Mouse (Mus musculus) liver (tissue): ENCODE data around the gene Adra2b.

Source experiments
- DNase-seq: peaks from one replicate; pipeline ENCODE4 v3.0.0-alpha.2; 2020; ENCODE audit warnings: mixed read lengths

Adra2b gene

DNA sequence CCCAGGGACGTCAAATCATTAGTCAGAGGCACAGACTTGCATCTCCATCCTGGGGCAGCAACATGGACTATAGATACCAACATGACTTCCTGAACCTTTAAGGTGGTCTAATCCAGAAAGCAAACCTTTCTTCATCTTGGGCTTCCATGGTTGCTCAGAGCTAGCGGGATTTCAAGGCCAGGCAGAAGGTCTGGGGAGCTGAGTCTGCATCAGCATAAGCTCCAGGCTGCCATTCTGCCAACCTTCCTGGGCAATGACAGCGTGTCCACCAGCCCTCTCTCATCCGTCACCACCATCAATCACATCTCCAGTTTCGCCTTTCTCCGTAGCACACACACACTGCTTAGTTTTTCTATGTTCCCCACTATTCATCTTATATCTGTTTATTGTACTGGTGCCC, 23.7 kb upstream of the Adra2b start:
- no peak for DNase-seq

DNA sequence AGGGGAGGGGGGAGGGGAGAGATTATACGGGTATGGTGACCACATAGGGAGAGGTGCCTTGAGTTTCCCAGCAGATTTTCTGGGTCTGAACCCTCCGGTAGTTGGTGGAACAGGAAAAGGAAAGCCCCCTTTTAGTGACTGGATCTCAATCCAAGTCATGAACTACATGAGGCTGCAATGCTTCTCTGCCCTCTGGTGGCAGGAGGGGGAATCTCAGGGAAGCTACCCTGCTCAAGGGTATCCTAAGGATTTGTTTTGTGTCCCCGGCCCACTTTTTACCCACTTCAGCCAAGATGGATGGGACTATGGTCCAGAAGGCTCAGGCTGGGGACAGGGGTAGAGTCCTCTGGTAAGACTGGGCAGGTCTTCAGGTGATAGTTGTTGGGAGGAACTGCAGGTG, 21.8 kb upstream of the Adra2b start:
- peak; percentile 64 for DNase-seq

DNA sequence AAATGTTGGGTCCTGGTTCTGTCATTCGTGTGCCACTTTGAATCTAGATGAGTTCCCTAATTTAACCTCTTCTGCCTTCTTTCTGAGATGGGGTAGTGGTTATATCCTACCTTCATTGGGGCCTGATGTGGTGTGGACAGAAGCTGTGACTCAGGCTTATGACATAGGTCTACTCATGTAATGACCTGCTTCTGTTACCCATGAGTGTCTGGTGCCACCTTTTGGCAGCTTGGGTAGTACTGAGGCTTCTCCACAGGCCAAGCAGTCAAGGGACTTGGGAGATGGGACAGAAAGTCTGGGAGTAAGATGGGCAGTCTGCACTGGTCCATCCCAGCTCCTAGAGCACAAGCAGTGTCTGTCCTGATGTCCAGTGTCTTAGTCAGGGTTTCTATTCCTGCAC, 16.7 kb upstream of the Adra2b start:
- no peak for DNase-seq

DNA sequence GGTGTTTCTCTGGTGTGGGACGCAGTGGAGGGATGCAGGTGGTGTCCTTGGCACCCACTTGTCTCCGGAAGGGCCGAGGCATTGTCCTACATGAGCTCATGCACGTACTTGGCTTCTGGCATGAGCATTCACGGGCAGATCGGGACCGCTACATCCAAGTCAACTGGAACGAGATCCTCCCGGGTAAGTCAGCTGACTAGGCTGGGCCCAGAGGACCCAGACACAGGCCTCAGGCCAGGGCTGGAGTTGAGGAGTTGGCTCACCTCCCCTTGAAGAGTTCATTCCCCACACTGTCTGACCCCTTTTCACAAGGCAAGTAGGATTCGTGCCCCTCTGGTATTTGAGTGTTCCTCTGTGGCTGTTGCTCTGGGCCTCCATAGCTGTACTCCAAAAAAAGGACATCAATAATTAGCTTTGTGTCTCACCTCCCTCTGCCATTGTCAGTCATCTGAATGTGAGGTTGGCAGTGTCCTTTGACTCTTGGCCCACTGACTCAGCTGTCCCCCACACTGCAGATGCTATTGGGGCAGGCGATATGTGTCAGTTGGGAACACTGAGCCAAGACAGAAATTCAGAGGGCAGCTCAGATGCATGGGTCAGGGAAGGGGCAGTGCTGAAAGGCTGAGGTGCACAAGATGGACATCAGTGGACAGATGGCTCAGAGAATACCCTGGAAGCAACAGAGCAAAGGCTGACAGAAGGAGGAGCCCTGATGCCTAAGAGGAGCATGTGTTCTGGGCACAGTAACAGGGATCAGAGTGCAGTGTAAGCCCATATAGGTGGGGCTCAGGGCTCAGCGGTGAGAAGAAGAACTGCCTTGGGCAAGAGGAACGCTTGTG, 15.6 kb upstream of the Adra2b start:
- DNase-seq: no peak

DNA sequence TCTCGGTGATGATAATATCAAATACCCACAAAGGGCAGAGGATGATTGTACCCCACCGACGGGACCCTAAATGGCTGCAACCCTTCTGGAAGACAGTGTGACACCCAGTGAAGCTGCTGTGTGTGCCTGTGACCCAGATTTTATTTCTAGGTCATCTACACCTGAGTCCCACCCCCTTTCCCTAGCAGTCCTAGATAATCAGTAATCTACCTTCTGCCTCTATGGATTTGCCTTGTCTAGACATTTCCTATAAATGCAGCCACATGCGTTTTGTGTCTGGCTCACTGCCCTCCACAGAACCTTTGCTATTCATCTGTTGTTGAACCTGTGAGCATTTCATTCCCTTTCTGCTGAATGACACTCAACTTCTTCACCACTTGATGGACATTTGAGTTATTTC, 9.1 kb upstream of the Adra2b start:
- DNase-seq: no peak

DNA sequence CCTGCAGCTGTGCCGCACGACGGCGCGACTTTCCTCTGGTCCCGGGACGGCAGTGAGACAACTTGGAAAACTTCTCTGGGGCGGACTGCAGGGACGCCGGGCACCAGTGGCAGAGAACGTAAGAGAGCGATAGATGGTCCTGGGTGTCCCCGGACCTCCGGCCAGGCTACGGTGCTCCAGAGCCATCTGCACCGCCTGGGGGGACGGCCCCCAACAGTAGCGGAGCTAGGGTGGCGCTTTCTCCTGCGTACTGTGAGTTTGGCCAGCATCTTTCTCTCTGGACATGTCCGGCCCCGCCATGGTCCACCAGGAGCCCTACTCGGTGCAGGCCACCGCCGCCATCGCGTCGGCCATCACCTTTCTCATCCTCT, 259 bp downstream of the Adra2b start:
- no peak for DNase-seq

DNA sequence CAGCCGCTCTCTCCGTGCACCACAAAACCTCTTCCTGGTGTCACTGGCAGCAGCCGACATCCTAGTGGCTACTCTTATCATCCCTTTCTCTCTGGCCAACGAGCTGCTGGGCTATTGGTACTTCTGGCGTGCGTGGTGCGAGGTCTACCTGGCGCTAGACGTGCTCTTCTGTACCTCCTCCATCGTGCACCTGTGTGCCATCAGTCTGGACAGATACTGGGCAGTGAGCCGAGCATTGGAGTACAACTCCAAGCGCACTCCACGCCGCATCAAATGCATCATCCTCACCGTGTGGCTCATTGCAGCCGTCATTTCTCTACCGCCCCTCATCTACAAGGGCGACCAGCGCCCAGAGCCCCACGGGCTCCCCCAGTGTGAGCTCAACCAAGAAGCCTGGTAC, 688 bp downstream of the Adra2b start:
- DNase-seq: peak; percentile 36

DNA sequence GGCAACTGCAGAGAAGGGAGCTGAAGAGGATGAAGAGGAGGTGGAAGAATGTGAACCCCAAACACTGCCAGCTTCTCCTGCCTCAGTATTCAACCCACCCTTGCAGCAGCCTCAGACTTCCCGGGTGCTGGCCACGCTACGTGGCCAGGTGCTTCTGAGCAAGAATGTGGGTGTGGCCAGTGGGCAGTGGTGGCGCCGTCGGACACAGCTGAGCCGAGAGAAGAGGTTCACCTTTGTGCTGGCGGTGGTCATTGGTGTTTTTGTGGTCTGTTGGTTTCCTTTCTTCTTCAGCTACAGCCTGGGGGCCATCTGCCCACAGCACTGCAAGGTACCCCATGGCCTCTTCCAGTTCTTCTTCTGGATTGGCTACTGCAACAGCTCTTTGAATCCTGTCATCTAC, 1.4 kb downstream of the Adra2b start:
- DNase-seq: peak; percentile 72

DNA sequence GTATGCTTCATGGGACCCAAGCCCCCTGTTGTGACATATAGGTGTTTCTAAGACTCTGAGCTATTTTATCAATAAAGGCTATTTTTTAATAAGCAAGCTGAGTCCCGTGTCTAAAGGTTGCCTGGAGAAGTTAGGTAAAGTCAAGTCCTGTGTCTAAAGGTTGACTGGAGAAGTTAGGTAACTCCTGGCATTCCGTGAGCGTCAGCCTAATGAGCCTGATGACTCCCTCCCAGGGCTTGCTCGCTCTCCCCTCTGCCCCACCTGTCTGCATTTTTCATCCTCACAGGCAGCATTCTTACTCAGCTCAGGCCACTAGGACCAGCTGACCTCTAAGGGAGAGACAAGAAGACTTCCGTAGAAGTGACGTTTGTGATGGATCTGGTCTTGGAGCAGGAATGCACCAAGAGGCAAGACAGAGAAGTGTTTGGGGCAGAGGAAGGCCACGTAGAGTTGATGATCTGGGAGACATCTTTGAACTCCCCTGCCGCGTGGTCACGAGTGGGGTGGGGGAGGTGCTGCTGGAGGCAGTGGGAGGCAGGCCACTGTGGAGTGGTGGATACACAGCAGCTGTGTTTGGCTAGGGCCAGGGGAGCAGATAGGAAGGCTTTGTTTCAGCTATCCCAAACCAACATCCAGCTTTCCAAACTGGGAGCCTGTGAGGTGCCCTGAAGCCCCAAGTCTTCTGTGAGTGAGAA, 4.3 kb downstream of the Adra2b start:
- no peak for DNase-seq

DNA sequence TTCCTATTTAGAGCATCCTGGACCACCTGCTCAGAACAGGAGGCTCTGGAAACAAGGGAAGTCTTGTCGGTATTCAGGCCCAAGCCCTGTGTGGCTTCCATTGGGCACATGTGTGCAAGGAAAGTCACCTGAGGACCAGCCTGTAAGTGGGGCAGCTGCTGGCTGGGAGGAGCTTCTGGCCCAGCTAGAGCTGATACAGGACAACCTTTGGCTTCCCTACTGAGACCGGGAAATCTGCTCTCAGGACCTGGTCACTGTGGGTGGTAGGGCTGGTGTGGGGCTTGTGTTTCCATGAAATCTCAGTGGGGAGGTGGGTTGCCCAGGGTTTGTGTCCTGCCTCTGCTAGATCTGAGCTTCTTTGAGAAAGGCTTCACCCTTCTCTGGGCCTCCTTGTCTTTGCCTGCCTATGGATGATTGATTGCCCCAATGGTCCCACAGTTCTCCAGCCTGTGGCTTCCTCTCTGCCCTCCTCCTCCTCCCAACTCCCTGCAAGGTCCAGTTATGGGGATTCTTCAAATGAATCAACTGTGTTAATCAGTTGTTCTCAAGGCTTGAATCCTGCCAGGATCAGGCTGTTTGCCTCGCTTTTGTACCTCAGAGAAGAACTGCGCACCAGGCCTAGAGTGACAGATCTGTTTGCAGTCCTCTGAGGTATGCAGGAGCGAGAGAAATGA, 6.8 kb downstream of the Adra2b start:
- DNase-seq: peak; percentile 75

DNA sequence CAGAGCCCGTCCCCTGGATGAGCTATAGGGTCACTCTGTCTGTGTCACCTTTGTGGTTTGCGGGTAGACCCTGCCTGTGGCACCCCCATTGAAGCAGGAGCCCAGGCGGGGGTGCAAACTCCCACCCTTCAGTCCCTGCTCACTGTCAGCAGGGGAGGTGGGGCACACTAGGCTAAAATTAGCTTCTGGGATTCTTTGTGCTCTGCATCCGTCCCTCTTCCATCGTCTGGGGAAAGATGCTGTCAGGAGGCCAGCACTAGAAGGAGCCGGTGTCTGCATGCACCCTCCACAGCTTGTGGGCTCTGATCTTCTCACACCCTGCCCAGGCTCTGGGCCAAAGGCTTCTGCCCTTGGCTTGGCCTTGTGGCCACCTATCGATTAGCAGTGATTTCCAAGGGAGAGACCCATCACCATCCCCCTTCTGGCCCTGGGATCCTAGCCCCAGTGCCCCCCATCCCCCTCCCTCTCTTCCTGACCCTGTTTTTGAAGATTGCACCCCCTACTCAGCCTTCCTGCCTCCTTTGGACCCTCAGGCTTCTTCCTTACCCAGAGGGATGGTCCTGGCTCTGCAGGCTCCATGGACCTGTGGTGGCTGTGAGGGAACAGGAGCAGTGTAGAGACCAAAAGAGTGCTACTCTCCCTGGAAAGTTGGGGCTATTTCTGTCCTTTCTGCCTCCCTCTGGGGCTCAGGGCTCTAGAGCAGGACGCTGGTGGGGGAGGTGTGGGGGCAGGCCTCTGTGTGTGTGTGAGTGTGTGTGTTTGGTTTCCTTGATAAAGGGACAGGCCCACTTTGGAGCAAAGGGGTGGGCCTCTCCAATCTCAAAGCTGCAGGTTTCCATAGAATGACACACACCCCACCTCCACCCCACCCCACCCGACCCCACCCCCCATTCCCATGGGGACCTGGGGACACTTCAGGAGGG, 7.8 kb downstream of the Adra2b start:
- peak; percentile 91 for DNase-seq

DNA sequence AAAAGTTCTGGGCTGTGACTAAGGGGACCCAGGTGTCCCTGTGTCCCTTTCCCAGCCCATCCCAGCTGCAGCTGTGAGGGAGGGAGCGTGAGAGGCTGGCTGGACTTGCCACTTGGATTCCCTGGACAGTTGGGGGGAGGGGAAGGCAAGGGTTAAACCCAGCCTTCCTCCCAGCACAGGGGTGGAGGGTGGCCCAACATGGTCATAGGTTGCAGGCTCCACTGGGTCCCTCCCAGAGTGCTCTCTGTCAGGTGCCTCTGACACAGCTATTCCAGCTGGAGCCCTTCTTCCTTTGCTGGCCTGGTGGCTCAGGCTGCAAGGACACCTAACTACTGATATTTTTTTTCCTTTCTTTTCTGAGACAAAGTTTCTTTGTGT, 8.5 kb downstream of the Adra2b start:
- DNase-seq: peak; percentile 84

DNA sequence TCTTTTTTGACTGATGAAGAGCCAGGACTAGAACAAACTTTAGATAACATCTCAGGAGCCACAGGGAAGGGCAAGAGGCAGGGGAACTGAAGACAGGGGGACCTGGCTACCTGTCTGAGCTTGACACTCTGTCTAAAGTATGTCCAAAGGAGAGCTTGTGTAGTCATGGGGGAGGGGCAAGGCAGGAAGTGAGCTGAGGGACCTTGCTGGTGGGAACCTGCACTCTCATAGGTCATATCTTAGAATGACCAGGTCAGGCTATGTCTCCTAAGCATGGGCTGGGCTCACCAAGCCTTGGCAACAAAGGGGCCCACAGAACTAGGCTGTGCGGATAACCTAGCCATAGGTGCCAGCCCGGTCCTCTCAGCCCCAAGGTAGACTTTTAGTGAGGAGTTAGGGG, 9.1 kb downstream of the Adra2b start:
- peak; percentile 65 for DNase-seq

DNA sequence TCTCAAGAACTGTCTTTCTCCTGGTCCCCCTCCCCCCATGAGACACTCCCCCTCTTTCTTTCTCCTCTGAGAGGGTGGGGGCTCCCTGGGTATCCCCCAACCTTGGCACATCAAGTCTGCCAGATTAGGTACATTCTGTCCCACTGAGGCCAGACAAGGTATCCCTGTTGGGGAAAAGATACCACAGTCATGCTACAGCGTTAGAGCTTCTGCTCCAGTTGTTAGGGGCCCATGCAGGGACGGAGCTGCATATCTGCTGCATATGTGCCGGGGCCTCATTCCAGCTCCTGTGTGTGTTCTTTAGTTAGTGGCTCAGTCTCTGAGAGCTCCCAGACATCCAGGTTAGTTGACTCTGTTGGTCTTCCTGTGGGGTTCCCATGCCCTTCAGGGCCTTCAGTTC, 11.1 kb downstream of the Adra2b start:
- DNase-seq: peak; percentile 83

DNA sequence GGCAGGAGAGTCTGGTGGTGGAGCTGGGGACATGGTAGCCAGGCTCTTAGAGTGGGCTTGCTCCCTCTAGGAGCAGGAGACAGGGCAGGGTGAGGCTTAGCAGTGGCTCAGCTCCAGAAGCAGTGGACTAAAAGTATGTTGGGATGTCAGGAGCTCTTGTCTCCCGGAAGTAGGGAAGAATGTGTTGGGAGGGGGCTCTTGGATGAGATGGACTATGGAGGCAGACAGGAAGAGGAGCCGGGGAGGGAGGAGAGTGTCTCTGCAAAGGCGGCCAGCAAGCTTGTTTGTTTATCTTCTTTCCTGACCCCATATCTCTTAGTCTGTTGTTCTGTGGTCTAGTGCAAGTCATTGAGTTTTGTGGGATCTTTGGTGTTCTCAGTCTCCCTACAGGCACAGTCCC, 12.1 kb downstream of the Adra2b start:
- peak; percentile 50 for DNase-seq

DNA sequence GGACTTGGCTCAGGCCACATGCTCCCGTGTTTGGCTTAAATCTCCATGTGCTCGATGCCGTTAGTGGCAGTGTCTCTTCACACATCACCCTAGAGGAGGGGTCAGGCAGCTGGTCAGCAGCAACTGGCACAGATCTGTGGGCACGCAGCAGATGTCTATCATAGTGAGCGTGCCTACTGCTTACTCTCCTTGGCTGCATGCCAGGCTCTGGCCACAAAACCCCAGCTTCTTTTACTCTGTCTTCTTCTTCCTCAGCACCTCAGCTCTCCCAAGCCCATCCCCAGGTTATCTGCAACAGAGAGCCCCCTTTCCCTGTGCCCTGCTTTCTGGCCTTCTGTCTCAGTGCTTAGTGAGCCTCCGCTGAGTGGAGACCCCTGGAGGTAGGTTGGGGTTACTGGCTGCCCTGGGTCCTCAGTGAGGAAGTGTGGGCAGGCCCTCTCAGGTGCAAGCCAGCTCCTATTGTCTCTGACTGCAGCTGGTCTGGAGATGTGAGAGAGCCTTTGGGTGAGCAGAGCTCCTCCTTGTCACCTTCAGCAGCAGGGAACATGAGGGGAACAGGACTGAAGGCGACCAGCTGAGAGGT, 12.8 kb downstream of the Adra2b start:
- DNase-seq: peak; percentile 74

DNA sequence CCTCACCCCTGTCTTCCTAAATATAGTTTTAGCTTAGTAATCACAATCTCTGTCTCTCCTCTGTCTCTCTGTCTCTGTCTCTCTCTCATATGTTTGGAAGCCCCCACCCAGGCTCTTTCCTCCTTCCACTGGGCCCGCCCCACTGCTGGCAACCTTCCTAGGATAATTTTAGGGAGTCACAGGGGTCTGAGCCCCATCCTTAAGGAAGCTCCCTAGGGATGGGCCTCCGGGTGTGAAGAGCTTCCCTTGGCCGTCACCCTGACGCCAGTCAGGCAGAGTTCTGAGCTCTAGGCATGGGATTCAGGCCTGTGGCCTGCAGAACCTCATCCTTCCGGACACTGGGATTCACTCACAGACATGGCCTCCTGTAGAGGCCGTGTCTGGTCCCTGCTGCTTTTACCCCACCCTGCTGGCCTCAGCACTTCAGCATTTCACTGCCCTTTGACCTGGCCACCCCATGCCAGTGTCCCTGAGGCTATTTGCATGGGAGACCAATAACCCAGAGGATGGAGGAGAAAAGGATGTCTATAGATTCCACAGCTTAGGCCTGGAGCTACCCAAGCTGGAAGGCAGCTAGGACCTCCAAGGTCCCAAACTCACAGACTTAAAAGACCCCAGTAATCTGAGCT, 13.5 kb downstream of the Adra2b start:
- no peak for DNase-seq

DNA sequence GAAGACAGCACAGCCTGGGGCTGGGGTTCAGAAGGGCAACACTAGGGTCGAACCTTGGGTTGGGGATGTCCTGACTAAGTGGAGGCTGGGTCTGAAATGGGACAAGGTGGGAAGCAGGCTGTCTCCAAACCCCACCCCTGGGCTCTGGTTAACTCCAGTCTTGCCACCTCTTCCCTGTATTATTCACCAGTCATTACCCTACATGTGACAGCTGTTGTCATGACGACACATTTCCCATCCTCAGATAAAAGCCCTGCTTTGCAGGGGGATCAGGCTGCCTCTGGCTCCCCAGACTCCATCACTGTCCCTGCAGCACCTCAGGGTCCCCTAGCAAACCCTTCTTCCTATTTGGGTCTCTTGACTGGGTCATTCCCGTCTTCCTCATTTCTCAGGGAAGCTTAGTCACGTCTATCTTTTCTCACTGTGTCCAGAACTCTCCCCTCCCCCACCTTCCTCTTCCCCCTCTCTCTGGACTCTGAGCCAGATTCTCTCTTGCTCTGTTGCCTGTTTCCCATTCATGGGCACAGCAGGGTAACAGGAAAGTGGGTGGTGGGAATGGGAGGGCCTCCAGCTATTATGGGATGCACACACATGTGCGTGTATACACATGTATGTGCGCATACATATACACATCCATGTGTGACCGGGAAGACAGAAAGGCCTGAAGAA, 15.1 kb downstream of the Adra2b start:
- no peak for DNase-seq

DNA sequence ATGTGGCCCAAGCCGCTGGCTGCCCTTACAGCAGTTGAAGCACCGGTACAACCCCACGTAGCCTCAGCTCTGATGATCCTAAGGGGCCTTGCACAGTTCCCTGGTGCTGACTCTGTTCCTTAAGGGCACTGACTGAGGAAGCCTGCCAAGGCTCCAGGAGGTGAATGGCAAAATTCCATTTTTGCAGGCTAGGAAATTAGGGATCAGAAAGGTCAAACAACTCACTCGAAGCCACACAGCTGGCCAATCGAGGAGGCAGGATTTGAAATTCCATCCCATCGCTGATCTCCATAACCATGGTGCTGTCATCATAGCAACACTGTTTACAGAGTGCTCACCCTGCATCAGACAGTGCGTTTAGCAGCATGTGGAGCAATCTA, 15.6 kb downstream of the Adra2b start:
- DNase-seq: no peak

DNA sequence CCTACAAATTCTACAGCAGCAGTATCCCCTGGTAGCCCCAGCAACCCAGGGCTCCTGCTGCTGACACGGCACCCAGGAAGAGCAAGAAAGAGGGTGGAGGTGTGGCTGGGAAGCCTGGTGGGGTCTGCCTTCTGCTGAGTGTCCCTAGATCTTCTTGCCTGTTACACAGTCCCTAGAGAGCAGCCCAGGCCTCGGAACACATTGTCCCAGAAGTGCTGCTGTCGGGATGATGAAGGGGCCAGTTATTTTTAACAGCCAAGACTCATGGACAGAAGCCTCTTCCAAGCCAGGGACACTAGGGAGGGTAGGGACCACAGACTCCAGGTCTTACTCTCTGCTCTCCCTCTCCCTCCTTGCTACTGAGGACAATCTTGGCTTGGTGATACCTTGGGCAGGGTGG, 16.2 kb downstream of the Adra2b start:
- no peak for DNase-seq

DNA sequence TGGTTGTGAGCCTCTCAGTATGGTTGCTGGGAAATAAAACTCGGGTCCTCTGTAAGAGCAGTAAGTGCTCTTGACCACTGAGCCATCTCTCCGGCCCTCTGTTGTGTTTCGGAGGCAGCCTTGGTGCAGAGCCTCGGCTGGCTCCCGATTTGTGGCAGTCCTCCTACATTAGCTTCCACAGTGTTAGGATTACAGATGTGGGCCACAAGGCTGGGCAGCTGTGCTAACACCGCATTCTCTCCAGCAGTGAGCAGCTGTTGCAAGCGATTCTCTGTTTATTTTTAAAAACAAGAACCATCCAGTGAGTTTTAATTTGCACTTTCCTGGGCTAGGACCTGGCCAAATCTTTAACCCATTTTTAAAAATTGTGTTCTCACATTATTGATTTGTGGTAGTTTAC, 20.9 kb downstream of the Adra2b start:
- no peak for DNase-seq

DNA sequence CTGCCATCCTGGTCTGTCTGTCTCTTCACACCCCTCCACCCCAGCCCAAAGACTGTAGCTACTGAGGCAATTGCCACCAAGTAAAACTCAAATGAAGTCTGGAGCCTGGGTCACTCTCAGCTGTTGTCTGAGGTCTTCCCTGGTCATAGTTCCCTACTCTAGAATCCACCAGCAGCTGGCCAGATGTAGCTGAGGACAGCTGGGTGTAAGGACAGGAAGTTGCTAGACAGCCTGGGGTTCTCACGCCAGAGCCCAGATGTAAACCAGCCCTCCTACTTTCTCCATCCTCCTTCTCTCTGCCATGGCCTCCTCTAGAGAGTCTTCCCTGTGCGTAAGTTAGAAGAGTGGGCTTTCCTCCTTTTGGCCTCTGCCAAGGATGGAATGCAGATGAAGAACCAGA, 24.5 kb downstream of the Adra2b start:
- no peak for DNase-seq
